Mouse (Mus musculus) hindbrain, postnatal 0 days (tissue): ENCODE results near the gene Necap2. TPM values are rescaled to one million over a fixed set of nuclear protein-coding genes. Genes with fewer than 3 reads are reported as not detected.
A peak's percentile ranks its signal among the peaks of the same experiment; 100 is the strongest.

Source experiments
- ATAC-seq: fragments of 200-750 bp; cut with Nextera tagmentation; 2 replicates; pipeline ENCODE4 v1.8.0; 2017; ENCODE audit warnings: mild to moderate bottlenecking, moderate TSS enrichment, moderate library complexity
- DNase-seq: peaks from one replicate; pipeline ENCODE4 v3.0.0-alpha.2; 2015; ENCODE audit warnings: low spot score
- H3K27ac ChIP-seq: fragments of 300-500 bp; sonication (generic); 2 replicates; pipeline ENCODE4 v1.5.1; 2014; ENCODE audit warnings: mild to moderate bottlenecking
- H3K27me3 ChIP-seq: fragments of 300-500 bp; sonication (generic); 2 replicates; pipeline ENCODE4 v1.6.1; 2014; ENCODE audit warnings: low read length, mixed read lengths; ENCODE audit not compliant: insufficient read depth
- H3K36me3 ChIP-seq: fragments of 300-500 bp; sonication (generic); 2 replicates; pipeline ENCODE4 v1.6.1; 2014; ENCODE audit warnings: low read length, mixed read lengths; ENCODE audit not compliant: insufficient read depth
- H3K4me1 ChIP-seq: fragments of 300-500 bp; sonication (generic); 2 replicates; pipeline ENCODE4 v1.6.1; 2014; ENCODE audit warnings: antibody characterized with exemption, low read length, mixed read lengths; ENCODE audit not compliant: insufficient read depth
- H3K4me2 ChIP-seq: fragments of 300-500 bp; sonication (generic); 2 replicates; pipeline ENCODE4 v1.6.1; 2014; ENCODE audit warnings: low read depth, mild to moderate bottlenecking, low read length, moderate library complexity, mixed read lengths
- H3K4me3 ChIP-seq: fragments of 300-500 bp; sonication (generic); 2 replicates; pipeline ENCODE4 v1.5.1; 2014; ENCODE audit warnings: low read length
- H3K9ac ChIP-seq: fragments of 300-500 bp; sonication (generic); replicated peaks from 2 replicates; pipeline ENCODE4 v1.6.1; 2014; ENCODE audit warnings: mild to moderate bottlenecking, low read length, moderate library complexity, mixed read lengths
- H3K9me3 ChIP-seq: fragments of 300-500 bp; sonication (generic); 2 replicates; pipeline ENCODE4 v1.6.1; 2016; ENCODE audit warnings: low read length, mixed read lengths
- CTCF ChIP-seq: IDR thresholded peaks from 2 replicates; pipeline ENCODE4 v1.5.1; 2016; ENCODE audit warnings: antibody characterized with exemption, control low read depth, low read depth
- WGBS: fragments of 180-500 bp; shearing (Covaris S2); extraction: QIAGEN DNeasy Blood & Tissue Kit; methylation state at CpG from one replicate; pipeline ENCODE4 v1.1.7; 2014; 5-methylcytosine and 5-hydroxymethylcytosine counted together
- polyA plus RNA-seq: library from polyadenylated mRNA; unstranded; fragments of >200 nt; fragmentation: Nextera tagmentation; extraction: Ambion mirVana; gene quantifications from 2 replicates; pipeline ENCODE4 v1.2.1, GENCODE M21; 2015
- total RNA-seq: library from RNA; depleted of rRNA; stranded (reverse); fragments of >200 nt; gene quantifications from 2 replicates; pipeline ENCODE4 v1.2.3, GENCODE M21; 2014

Necap2 gene
- total and polyA plus RNA-seq, 2 experiments from 2014 or later: 51.5 to 67.5 TPM

GRCm38 (mm10) chr4:141098935-141099334 lies 20.8 kb upstream of the Necap2 start:
- no peaks in the 10 kb centered on the region for H3K36me3 ChIP-seq
- no peak overlapping the region for H3K27ac ChIP-seq
- no peak overlapping the region for H3K9ac ChIP-seq
- H3K4me3 ChIP-seq: no peak overlapping the region
- ATAC-seq (no peak), DNase-seq (no peak)
- no peaks in the 10 kb centered on the region for H3K27me3 ChIP-seq
- 77% methylated on average over 4 of the region's 4 CpGs for WGBS
- no peaks in the 10 kb centered on the region for H3K4me1 ChIP-seq
- H3K9me3 ChIP-seq: no peaks in the 10 kb centered on the region
- TF ChIP-seq CTCF: no peak
- no peak overlapping the region for H3K4me2 ChIP-seq

- Histone ChIP-seq H3K4me3 (no peak overlapping the region), H3K9me3 (no peaks in the 10 kb centered on the region), H3K27ac (no peak overlapping the region), H3K27me3 (no peaks in the 10 kb centered on the region), H3K4me1 (no peaks in the 10 kb centered on the region), H3K4me2 (no peak overlapping the region), H3K36me3 (no peaks in the 10 kb centered on the region), H3K9ac (no peak overlapping the region)
- DNase-seq (no peak), ATAC-seq (no peak)
- WGBS: 10% methylated on average over 9 of the region's 9 CpGs
- no peak for TF ChIP-seq CTCF
Observed at GRCm38 (mm10) chr4:141096710-141097109, 18.6 kb upstream of the Necap2 start.

GRCm38 (mm10) chr4:141095016-141095415 lies 16.9 kb upstream of the Necap2 start:
- H3K9ac ChIP-seq: no peak overlapping the region
- no peaks in the 10 kb centered on the region for H3K36me3 ChIP-seq
- H3K9me3 ChIP-seq: no peaks in the 10 kb centered on the region
- no peak overlapping the region for H3K27ac ChIP-seq
- no peak overlapping the region for H3K4me3 ChIP-seq
- no peaks in the 10 kb centered on the region for H3K27me3 ChIP-seq
- H3K4me1 ChIP-seq: no peaks in the 10 kb centered on the region
- no peak for TF ChIP-seq CTCF
- DNase-seq: no peak
- ATAC-seq: no peak
- 62% methylated on average over 10 of the region's 10 CpGs for WGBS
- H3K4me2 ChIP-seq: no peak overlapping the region

GRCm38 (mm10) chr4:141088714-141089113 lies 10.6 kb upstream of the Necap2 start:
- H3K4me2 ChIP-seq: no peak overlapping the region
- ATAC-seq: no peak
- H3K27ac ChIP-seq: no peak overlapping the region
- no peaks in the 10 kb centered on the region for H3K27me3 ChIP-seq
- no peaks in the 10 kb centered on the region for H3K36me3 ChIP-seq
- no peaks in the 10 kb centered on the region for H3K9me3 ChIP-seq
- TF ChIP-seq CTCF: no peak
- no peaks in the 10 kb centered on the region for H3K4me1 ChIP-seq
- 63% methylated on average over 9 of the region's 9 CpGs for WGBS
- no peak overlapping the region for H3K9ac ChIP-seq
- DNase-seq: no peak
- no peak overlapping the region for H3K4me3 ChIP-seq

- DNase-seq (no peak), ATAC-seq (no peak)
- Histone ChIP-seq H3K4me2 (no peak within 1 kb of the TSS), H3K9ac (no peak within 1 kb of the TSS), H3K27ac (no peak within 1 kb of the TSS), H3K36me3 (no peaks in the 10 kb centered on the region), H3K27me3 (no peaks in the 10 kb centered on the region), H3K4me1 (no peaks in the 10 kb centered on the region), H3K9me3 (no peaks in the 10 kb centered on the region), H3K4me3 (no peak within 1 kb of the TSS)
- no peak for TF ChIP-seq CTCF
- WGBS: 71% methylated on average over 6 of the region's 6 CpGs
Observed at GRCm38 (mm10) chr4:141088033-141088432, 9.9 kb upstream of the Necap2 start, which contains the start of gene Spata21. Gene Spata21 (plus strand): TSS chr4:141088333.

GRCm38 (mm10) chr4:141086862-141087261 lies 8.7 kb upstream of the Necap2 start:
- Histone ChIP-seq H3K4me3 (no peak overlapping the region), H3K27ac (no peak overlapping the region), H3K36me3 (no peaks in the 10 kb centered on the region), H3K27me3 (no peaks in the 10 kb centered on the region), H3K9ac (no peak overlapping the region), H3K4me2 (no peak overlapping the region), H3K9me3 (no peaks in the 10 kb centered on the region), H3K4me1 (no peaks in the 10 kb centered on the region)
- WGBS: 79% methylated on average over 10 of the region's 10 CpGs
- TF ChIP-seq CTCF: no peak
- no peak for DNase-seq
- ATAC-seq: no peak

- H3K4me1 ChIP-seq: peaks cover 7% of the 10 kb centered on the region
- no peak overlapping the region for H3K27ac ChIP-seq
- H3K9ac ChIP-seq: no peak overlapping the region
- ATAC-seq (no peak), DNase-seq (no peak)
- TF ChIP-seq CTCF: no peak
- WGBS: 70% methylated on average over 18 of the region's 18 CpGs
- peak overlapping the region; percentile 98; the same call in 1 of the 2 replicates for H3K4me3 ChIP-seq
- H3K36me3 ChIP-seq: 0 out of 2 replicates have a peak, but pooled peaks cover under 1% of the 10 kb centered on the region
- H3K27me3 ChIP-seq: no peaks in the 10 kb centered on the region
- H3K4me2 ChIP-seq: no peak overlapping the region
- no peaks in the 10 kb centered on the region for H3K9me3 ChIP-seq
Observed at GRCm38 (mm10) chr4:141078510-141079137, 467 bp upstream of the Necap2 start.
